Mouse (Mus musculus) kidney, adult 2 months (tissue): ENCODE measurements around the gene Gclc. TPM values are rescaled to one million over a fixed set of nuclear protein-coding genes. Genes with fewer than 3 reads are reported as not detected.

Experiments used
- DNase-seq: peaks from one replicate; pipeline ENCODE4 v3.0.0; 2021
- H3K27ac ChIP-seq: fragments of 200-500 bp; 2 replicates; pipeline ENCODE4 v1.5.1; 2012; ENCODE audit warnings: low read depth, low read length, control low read depth, inconsistent platforms; ENCODE audit not compliant: insufficient read depth
- H3K27me3 ChIP-seq: fragments of 200-500 bp; replicated peaks from 2 replicates; pipeline ENCODE4 v1.6.1; 2012; ENCODE audit warnings: mild to moderate bottlenecking, moderate library complexity, low read length, inconsistent platforms; ENCODE audit not compliant: control insufficient read depth, insufficient read depth
- H3K36me3 ChIP-seq: fragments of 200-500 bp; 2 replicates; pipeline ENCODE4 v1.6.1; 2012; ENCODE audit warnings: mild to moderate bottlenecking, moderate library complexity, low read length, inconsistent platforms; ENCODE audit not compliant: control insufficient read depth, insufficient read depth
- H3K4me1 ChIP-seq: fragments of 200-500 bp; 2 replicates; pipeline ENCODE4 v1.6.1; 2011; ENCODE audit warnings: low read length; ENCODE audit not compliant: control insufficient read depth, insufficient read depth
- H3K4me3 ChIP-seq: fragments of 200-500 bp; 2 replicates; pipeline ENCODE4 v1.5.1; 2011; ENCODE audit warnings: mild to moderate bottlenecking, low read depth, low read length, control low read depth; ENCODE audit not compliant: insufficient read depth
- CTCF ChIP-seq: fragments of 200-500 bp; conservative IDR thresholded peaks from 2 replicates; pipeline ENCODE4 v1.5.1; 2011; ENCODE audit warnings: low read depth, mild to moderate bottlenecking, control low read depth, low read length, moderate library complexity, mixed read lengths; ENCODE audit not compliant: insufficient read depth, insufficient read length
- POLR2A ChIP-seq: fragments of 200-500 bp; IDR thresholded peaks from one replicate; pipeline ENCODE4 v1.6.1; 2011; ENCODE audit warnings: low read depth, low read length, control low read depth
- WGBS: fragments of 180-500 bp; shearing (Covaris S2); methylation state at CpG from one replicate; pipeline ENCODE4 v1.1.7; 2018; 5-methylcytosine and 5-hydroxymethylcytosine counted together
- polyA plus RNA-seq: library from polyadenylated mRNA; depleted of rRNA; stranded (reverse); fragments of >200 nt; gene quantifications from 2 replicates; pipeline ENCODE4 v1.2.3, GENCODE M21; 2012

Gclc gene
- polyA plus RNA-seq, 1 experiment: 88.7 TPM

GRCm38 (mm10) chr9:77770909-77771308 is 16.6 kb downstream of the Gclc start:
- H3K4me1 ChIP-seq: peaks cover 17% of the 10 kb centered on the region
- WGBS: 71% methylated on average over 6 of the region's 6 CpGs
- H3K4me3 ChIP-seq: no peak overlapping the region
- H3K36me3 ChIP-seq: no peaks in the 10 kb centered on the region; the same call in 1 of the 2 replicates
- peak overlapping the region; percentile 15 for H3K27ac ChIP-seq
- TF ChIP-seq CTCF (no peak), POLR2A (no peak)
- no peaks in the 10 kb centered on the region for H3K27me3 ChIP-seq
- DNase-seq: no peak

DNA sequence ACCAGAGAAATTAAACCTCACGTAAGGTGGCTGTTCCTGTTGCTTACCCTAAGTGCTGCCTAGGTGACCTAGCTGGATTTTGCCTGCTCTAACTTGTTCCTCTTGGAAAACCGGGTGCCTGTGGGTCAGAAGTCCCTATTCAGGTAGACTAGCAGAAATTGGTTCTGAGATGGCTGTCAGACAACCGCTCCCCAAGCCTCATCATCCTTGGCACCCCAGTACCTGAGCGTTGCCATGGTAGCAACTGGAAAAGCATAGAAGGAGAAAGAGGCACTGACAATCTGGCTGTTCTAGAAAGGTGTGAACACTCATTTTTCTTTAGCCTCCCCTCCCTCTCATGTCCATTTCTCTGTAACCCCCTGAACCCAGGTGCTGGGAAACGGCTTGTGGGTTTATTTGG is 17.0 kb downstream of the Gclc start:
- peak; percentile 37 for DNase-seq
- TF ChIP-seq POLR2A (no peak), CTCF (no peak)
- H3K4me3 ChIP-seq: no peak overlapping the region
- no peaks in the 10 kb centered on the region for H3K27me3 ChIP-seq
- WGBS: 68% methylated on average over 5 of the region's 5 CpGs
- H3K36me3 ChIP-seq: no peaks in the 10 kb centered on the region; the same call in 1 of the 2 replicates
- peak overlapping the region; percentile 15 for H3K27ac ChIP-seq
- peaks cover 13% of the 10 kb centered on the region for H3K4me1 ChIP-seq

GRCm38 (mm10) chr9:77771765-77772383 is 17.5 kb downstream of the Gclc start:
- DNase-seq: no peak
- WGBS: 64% methylated on average over 10 of the region's 10 CpGs
- Histone ChIP-seq H3K4me1 (peaks cover 8% of the 10 kb centered on the region), H3K4me3 (no peak overlapping the region), H3K27ac (no peak overlapping the region), H3K36me3 (no peaks in the 10 kb centered on the region; the same call in 1 of the 2 replicates), H3K27me3 (no peaks in the 10 kb centered on the region)
- TF ChIP-seq POLR2A (no peak), CTCF (no peak)

DNA sequence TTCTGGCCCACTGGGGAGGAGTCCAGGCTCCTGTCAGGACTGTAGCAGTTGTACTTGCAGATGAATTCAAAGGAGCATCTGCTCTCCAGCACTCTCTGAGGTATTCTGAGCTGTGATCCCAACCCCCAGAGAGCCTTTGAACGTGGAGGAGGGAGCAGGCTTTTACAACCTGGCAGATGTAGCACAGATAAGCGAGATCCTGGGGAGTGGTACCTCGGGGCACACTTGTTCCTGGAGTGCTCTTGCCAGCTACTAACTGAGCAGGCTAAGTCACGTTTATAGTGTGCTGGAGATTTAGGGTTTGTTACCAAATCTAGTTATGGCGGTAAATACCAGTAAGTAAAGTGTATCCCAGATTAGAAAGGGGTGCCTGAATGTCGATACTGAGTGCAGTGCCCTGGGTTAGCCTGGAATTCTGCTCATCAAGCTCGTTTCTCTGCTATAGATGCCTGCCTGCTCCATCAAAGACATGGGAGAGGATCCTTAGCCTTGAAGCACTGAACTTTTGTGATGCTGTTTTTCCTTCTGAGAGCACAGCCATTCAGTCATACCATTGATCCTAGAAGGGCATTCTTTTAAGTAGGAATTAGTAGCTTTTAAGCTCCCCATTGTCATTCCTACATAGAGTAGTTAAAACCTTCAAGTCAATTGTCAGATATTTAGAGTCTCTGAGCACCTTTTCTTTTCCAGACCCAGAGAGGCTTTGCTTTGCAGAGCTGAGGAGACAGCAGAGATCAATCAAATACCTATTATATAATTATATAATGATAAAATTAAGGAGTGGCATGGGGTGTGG is 22.6 kb downstream of the Gclc start:
- Histone ChIP-seq H3K4me3 (no peak overlapping the region), H3K27ac (no peak overlapping the region), H3K4me1 (peaks cover 23% of the 10 kb centered on the region), H3K36me3 (no peaks in the 10 kb centered on the region; the same call in 1 of the 2 replicates), H3K27me3 (no peaks in the 10 kb centered on the region)
- no peak for DNase-seq
- TF ChIP-seq POLR2A: no peak
- no peak for TF ChIP-seq CTCF
- 61% methylated on average over 7 of the region's 7 CpGs for WGBS

- no peak for DNase-seq
- no peak for TF ChIP-seq CTCF
- TF ChIP-seq POLR2A: no peak
- H3K27me3 ChIP-seq: no peaks in the 10 kb centered on the region
- H3K4me1 ChIP-seq: peaks cover 24% of the 10 kb centered on the region
- 77% methylated on average over 5 of the region's 5 CpGs for WGBS
- H3K4me3 ChIP-seq: no peak overlapping the region
- H3K36me3 ChIP-seq: no peaks in the 10 kb centered on the region; the same call in 1 of the 2 replicates
- no peak overlapping the region for H3K27ac ChIP-seq
Measured at GRCm38 (mm10) chr9:77777622-77778021, 23.3 kb downstream of the Gclc start.

DNA sequence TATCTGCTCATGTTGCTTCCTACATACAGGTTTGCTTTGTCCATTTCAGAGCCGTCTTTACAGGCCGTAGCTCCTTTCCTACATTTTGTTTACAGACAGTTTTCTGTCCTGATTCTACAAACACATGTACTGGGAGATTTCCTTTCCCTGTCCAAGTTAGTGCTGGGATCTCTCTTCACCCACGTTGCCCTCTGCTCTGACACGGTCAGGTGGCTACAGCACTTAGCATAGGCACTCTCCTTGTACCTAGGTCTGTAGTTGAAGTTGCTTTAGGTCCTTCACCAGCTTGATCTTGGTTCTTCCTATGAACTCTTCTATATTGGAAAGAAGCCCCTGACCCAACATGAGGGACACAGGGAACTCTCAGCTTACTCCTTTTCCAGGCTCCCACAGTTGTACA is 25.4 kb downstream of the Gclc start:
- Histone ChIP-seq H3K27me3 (no peaks in the 10 kb centered on the region), H3K4me1 (peaks cover 36% of the 10 kb centered on the region), H3K27ac (peak overlapping the region; percentile 24; the same call in 1 of the 2 replicates), H3K36me3 (no peaks in the 10 kb centered on the region; the same call in 1 of the 2 replicates), H3K4me3 (no peak overlapping the region)
- TF ChIP-seq CTCF (no peak), POLR2A (no peak)
- 49% methylated on average over 4 of the region's 4 CpGs for WGBS
- DNase-seq: peak; percentile 54
